Mouse (Mus musculus) lung, embryonic 16.5 days (tissue): ENCODE measurements at regions not wholly inside any gene's neighbourhood (a gene's known extent, or its start where the extent isn't known, plus 50 kb on each side); places are given as distances from the start of the nearest gene placed in this dataset.

Source experiments
- ATAC-seq: fragments of 200-750 bp; cut with Nextera tagmentation; 2 replicates; pipeline ENCODE4 v1.8.0; 2017; ENCODE audit warnings: low read depth, mild to moderate bottlenecking, moderate library complexity
- H3K27ac ChIP-seq: fragments of 300-500 bp; sonication (generic); 2 replicates; pipeline ENCODE4 v1.5.1; 2014; ENCODE audit warnings: mild to moderate bottlenecking, control low read depth, low read length
- H3K27me3 ChIP-seq: fragments of 300-500 bp; sonication (generic); 2 replicates; pipeline ENCODE4 v1.6.1; 2014; ENCODE audit warnings: low read depth, low read length, mixed read lengths; ENCODE audit not compliant: control insufficient read depth, insufficient read depth
- H3K36me3 ChIP-seq: fragments of 300-500 bp; sonication (generic); 2 replicates; pipeline ENCODE4 v1.6.1; 2014; ENCODE audit warnings: low read length; ENCODE audit not compliant: control insufficient read depth, insufficient read depth
- H3K4me1 ChIP-seq: fragments of 300-500 bp; sonication (generic); replicated peaks from 2 replicates; pipeline ENCODE4 v1.6.1; 2014; ENCODE audit warnings: low read length, mixed read lengths; ENCODE audit not compliant: control insufficient read depth, insufficient read depth
- H3K4me2 ChIP-seq: fragments of 300-500 bp; sonication (generic); 2 replicates; pipeline ENCODE4 v1.6.1; 2014; ENCODE audit warnings: low read depth, low read length, control low read depth
- H3K4me3 ChIP-seq: fragments of 300-500 bp; sonication (generic); 2 replicates; pipeline ENCODE4 v1.5.1; 2014; ENCODE audit warnings: mild to moderate bottlenecking, low read length, control low read depth
- H3K9ac ChIP-seq: fragments of 300-500 bp; sonication (generic); 2 replicates; pipeline ENCODE4 v1.6.1; 2014; ENCODE audit warnings: low read length, control low read depth
- H3K9me3 ChIP-seq: fragments of 300-500 bp; sonication (generic); 2 replicates; pipeline ENCODE4 v1.6.1; 2016; ENCODE audit warnings: low read length; ENCODE audit not compliant: control insufficient read depth
- WGBS: fragments of 180-500 bp; shearing (Covaris S2); extraction: QIAGEN DNeasy Blood & Tissue Kit; methylation state at CpG from one replicate; pipeline ENCODE4 v1.1.7; 2014; 5-methylcytosine and 5-hydroxymethylcytosine counted together

GRCm38 (mm10) chr2:21030650-21031049, 62.0 kb upstream of the Arhgap21 start:
- Histone ChIP-seq H3K4me1 (peaks cover 14% of the 10 kb centered on the region), H3K4me3 (no peak overlapping the region), H3K4me2 (no peak overlapping the region), H3K9ac (no peak overlapping the region), H3K9me3 (no peaks in the 10 kb centered on the region), H3K36me3 (no peaks in the 10 kb centered on the region), H3K27me3 (no peaks in the 10 kb centered on the region), H3K27ac (no peak overlapping the region)
- 55% methylated on average over 4 of the region's 4 CpGs for WGBS
- no peak for ATAC-seq

- H3K4me1 ChIP-seq: peaks cover 12% of the 10 kb centered on the region
- 70% methylated on average over 5 of the region's 5 CpGs for WGBS
- H3K27me3 ChIP-seq: no peaks in the 10 kb centered on the region
- H3K36me3 ChIP-seq: no peaks in the 10 kb centered on the region
- H3K4me2 ChIP-seq: no peak overlapping the region
- H3K9ac ChIP-seq: no peak overlapping the region
- H3K27ac ChIP-seq: no peak overlapping the region
- no peaks in the 10 kb centered on the region for H3K9me3 ChIP-seq
- no peak for ATAC-seq
- no peak overlapping the region for H3K4me3 ChIP-seq
Observed at GRCm38 (mm10) chr2:21029391-21030010, 60.8 kb upstream of the Arhgap21 start.

GRCm38 (mm10) chr2:21028605-21029004, 59.9 kb upstream of the Arhgap21 start:
- H3K9ac ChIP-seq: no peak overlapping the region
- no peak overlapping the region for H3K4me3 ChIP-seq
- peak overlapping the region; percentile 83 for H3K27ac ChIP-seq
- H3K4me2 ChIP-seq: no peak overlapping the region
- H3K36me3 ChIP-seq: no peaks in the 10 kb centered on the region
- H3K27me3 ChIP-seq: no peaks in the 10 kb centered on the region
- no peaks in the 10 kb centered on the region for H3K9me3 ChIP-seq
- H3K4me1 ChIP-seq: peaks cover 12% of the 10 kb centered on the region
- 2% methylated on average over 2 of the region's 2 CpGs for WGBS
- ATAC-seq: peak; percentile 95

- Histone ChIP-seq H3K4me3 (no peak overlapping the region), H3K4me2 (no peak overlapping the region), H3K9ac (no peak overlapping the region), H3K9me3 (no peaks in the 10 kb centered on the region), H3K27me3 (no peaks in the 10 kb centered on the region), H3K36me3 (no peaks in the 10 kb centered on the region), H3K4me1 (no peaks in the 10 kb centered on the region), H3K27ac (no peak overlapping the region)
- WGBS: 67% methylated on average over 1 of the region's 1 CpGs
- no peak for ATAC-seq
Observed at GRCm38 (mm10) chr2:21018535-21018934, 49.9 kb upstream of the Arhgap21 start.
